Mouse (Mus musculus): ENCODE results near the gene Pcca. TPM values are rescaled to one million over a fixed set of nuclear protein-coding genes. Genes with fewer than 3 reads are reported as not detected.

The Pcca gene
- polyA plus RNA-seq, 3 experiments from 2014 or later: 11.4 to 26.5 (median 20.4) TPM

- no peak for ATAC-seq
Observed at GRCm38 (mm10) chr14:122859792-122860191, 325.7 kb downstream of the Pcca start.

GRCm38 (mm10) chr14:122862623-122863022 is 328.5 kb downstream of the Pcca start:
- ATAC-seq: no peak

- no peak for ATAC-seq
Observed at GRCm38 (mm10) chr14:122865462-122866129, 331.5 kb downstream of the Pcca start.

GRCm38 (mm10) chr14:122867531-122868285 is 333.6 kb downstream of the Pcca start:
- ATAC-seq: no peak

- ATAC-seq: no peak
Observed at GRCm38 (mm10) chr14:122869831-122870230, 335.7 kb downstream of the Pcca start.

GRCm38 (mm10) chr14:122871841-122872580 is 337.9 kb downstream of the Pcca start:
- no peak for ATAC-seq

GRCm38 (mm10) chr14:122872612-122873011 is 338.5 kb downstream of the Pcca start:
- ATAC-seq: no peak

- ATAC-seq: no peak
Observed at GRCm38 (mm10) chr14:122875056-122875455, 340.9 kb downstream of the Pcca start.

- no peak for ATAC-seq
Observed at GRCm38 (mm10) chr14:122875636-122876035, 341.5 kb downstream of the Pcca start.

- peak; percentile 98 for ATAC-seq
Observed at GRCm38 (mm10) chr14:122876163-122876562, 342.0 kb downstream of the Pcca start.

- ATAC-seq: no peak
Observed at GRCm38 (mm10) chr14:122876723-122877122, 342.6 kb downstream of the Pcca start.

- no peak for ATAC-seq
Observed at GRCm38 (mm10) chr14:122877787-122878186, 343.7 kb downstream of the Pcca start.

GRCm38 (mm10) chr14:122880291-122880690 is 346.2 kb downstream of the Pcca start:
- ATAC-seq: no peak

GRCm38 (mm10) chr14:122881699-122882098 is 347.6 kb downstream of the Pcca start:
- no peak for ATAC-seq

GRCm38 (mm10) chr14:122882201-122882639 is 348.1 kb downstream of the Pcca start:
- ATAC-seq: no peak

- ATAC-seq: no peak
Observed at GRCm38 (mm10) chr14:122882795-122883409, 348.8 kb downstream of the Pcca start.

- no peak for ATAC-seq
Observed at GRCm38 (mm10) chr14:122883410-122883806, 349.3 kb downstream of the Pcca start.

GRCm38 (mm10) chr14:122883821-122884584 is 349.9 kb downstream of the Pcca start:
- ATAC-seq: no peak

GRCm38 (mm10) chr14:122885893-122886292 is 351.8 kb downstream of the Pcca start:
- ATAC-seq: no peak

- ATAC-seq: no peak
Observed at GRCm38 (mm10) chr14:122887278-122887677, 353.2 kb downstream of the Pcca start.

- no peak for ATAC-seq
Observed at GRCm38 (mm10) chr14:122887702-122888479, 353.8 kb downstream of the Pcca start.
